Mouse (Mus musculus) kidney, embryonic 15.5 days (tissue): ENCODE measurements around the gene Plpp3. TPM values are rescaled to one million over a fixed set of nuclear protein-coding genes. Genes with fewer than 3 reads are reported as not detected.
A peak's percentile ranks its signal among the peaks of the same experiment; 100 is the strongest.

Source experiments
- ATAC-seq: fragments of 200-750 bp; cut with Nextera tagmentation; replicated peaks from 2 replicates; pipeline ENCODE4 v1.8.0; 2017; ENCODE audit warnings: moderate TSS enrichment; ENCODE audit not compliant: low FRiP score
- H3K27ac ChIP-seq: fragments of 300-500 bp; sonication (generic); 2 replicates; pipeline ENCODE4 v1.5.1; 2015; ENCODE audit warnings: mild to moderate bottlenecking, inconsistent platforms
- H3K27me3 ChIP-seq: fragments of 300-500 bp; sonication (generic); 2 replicates; pipeline ENCODE4 v1.6.1; 2015; ENCODE audit warnings: inconsistent platforms
- H3K36me3 ChIP-seq: fragments of 300-500 bp; sonication (generic); 2 replicates; pipeline ENCODE4 v1.6.1; 2015; ENCODE audit warnings: inconsistent platforms
- H3K4me1 ChIP-seq: fragments of 300-500 bp; sonication (generic); 2 replicates; pipeline ENCODE4 v1.6.1; 2015; ENCODE audit warnings: inconsistent platforms
- H3K4me2 ChIP-seq: fragments of 300-500 bp; sonication (generic); 2 replicates; pipeline ENCODE4 v1.6.1; 2015; ENCODE audit warnings: moderate library complexity, mild to moderate bottlenecking, inconsistent platforms
- H3K4me3 ChIP-seq: fragments of 300-500 bp; sonication (generic); replicated peaks from 2 replicates; pipeline ENCODE4 v1.5.1; 2015; ENCODE audit warnings: mild to moderate bottlenecking, inconsistent platforms
- H3K9ac ChIP-seq: fragments of 300-500 bp; sonication (generic); 2 replicates; pipeline ENCODE4 v1.6.1; 2015; ENCODE audit warnings: mild to moderate bottlenecking, inconsistent platforms
- H3K9me3 ChIP-seq: fragments of 300-500 bp; sonication (generic); replicated peaks from 2 replicates; pipeline ENCODE4 v1.6.1; 2016; ENCODE audit warnings: inconsistent platforms
- WGBS: fragments of 180-500 bp; shearing (Covaris S2); methylation state at CpG from one replicate; pipeline ENCODE4 v1.1.7; 2015; ENCODE audit warnings: mixed read lengths; 5-methylcytosine and 5-hydroxymethylcytosine counted together
- polyA plus RNA-seq: library from polyadenylated mRNA; unstranded; fragments of >200 nt; fragmentation: Nextera tagmentation; extraction: Ambion mirVana; gene quantifications from 2 replicates; pipeline ENCODE4 v1.2.1, GENCODE M21; 2015

The Plpp3 gene
- polyA plus RNA-seq, result 58.2 and 65.5 TPM in 2 replicates

DNA sequence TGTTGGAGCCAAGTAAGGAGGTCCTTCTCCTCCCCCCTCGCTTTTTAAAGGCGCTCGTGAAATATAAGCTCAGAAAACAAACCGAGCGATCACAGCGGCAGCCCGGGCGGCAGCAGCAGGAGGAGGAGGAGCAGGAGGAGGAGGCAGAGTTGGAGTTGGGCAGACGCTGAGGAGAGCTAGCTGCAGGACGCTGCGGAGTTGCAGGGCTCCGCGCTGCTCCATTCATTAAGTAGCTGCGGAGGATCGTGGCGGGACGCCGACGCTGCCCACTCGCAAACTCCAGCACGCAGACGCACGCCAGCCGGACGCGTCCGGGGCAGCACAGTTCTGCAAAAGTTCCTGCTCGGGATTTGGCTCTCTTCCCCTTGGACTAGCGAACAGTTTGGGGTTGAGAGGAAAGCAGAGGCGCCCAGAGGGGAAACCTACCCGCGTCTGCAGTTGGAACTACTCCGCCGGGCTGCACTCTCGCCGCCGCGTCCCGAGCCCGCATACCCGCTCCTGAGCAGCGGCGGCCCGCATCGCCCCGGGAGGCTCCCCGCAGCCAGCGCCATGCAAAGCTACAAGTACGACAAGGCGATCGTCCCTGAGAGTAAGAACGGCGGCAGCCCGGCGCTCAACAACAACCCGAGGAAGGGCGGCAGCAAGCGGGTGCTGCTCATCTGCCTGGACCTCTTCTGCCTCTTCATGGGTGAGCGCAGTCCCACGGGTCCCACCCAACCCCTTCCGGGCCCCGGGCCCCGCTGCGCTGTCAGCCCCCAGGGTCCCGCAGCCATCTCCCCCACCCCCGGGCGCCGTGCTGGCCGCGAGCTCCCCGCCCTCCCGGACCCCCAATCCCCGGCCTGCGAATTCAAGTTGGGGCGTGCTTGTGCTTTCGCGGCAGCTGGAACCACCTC, at the start of gene Plpp3:
TSS of gene Plpp3 (plus strand) at position 72 of the 893 bp plus-strand sequence.
- Histone ChIP-seq H3K4me1 (peaks cover 24% of the 10 kb centered on the region; the same call in 1 of the 2 replicates), H3K27me3 (no peaks in the 10 kb centered on the region), H3K27ac (peak within 1 kb of the TSS; percentile 98), H3K9ac (peak within 1 kb of the TSS; percentile 94), H3K9me3 (no peaks in the 10 kb centered on the region), H3K4me2 (peak within 1 kb of the TSS; percentile 75), H3K36me3 (peaks cover 8% of the 10 kb centered on the region), H3K4me3 (peak within 1 kb of the TSS; percentile 85)
- peak; percentile 87 for ATAC-seq
- under 1% methylated on average over 76 of the region's 77 CpGs for WGBS

GRCm38 (mm10) chr4:105107943-105108640, 49.1 kb upstream of the Plpp3 start:
- Histone ChIP-seq H3K9ac (no peak overlapping the region), H3K27ac (peak overlapping the region; percentile 37; the same call in 1 of the 2 replicates), H3K27me3 (peaks cover 22% of the 10 kb centered on the region), H3K36me3 (no peaks in the 10 kb centered on the region), H3K4me1 (peaks cover 15% of the 10 kb centered on the region), H3K9me3 (no peaks in the 10 kb centered on the region), H3K4me3 (peak overlapping the region; percentile 76), H3K4me2 (peak overlapping the region; percentile 98)
- ATAC-seq, result no peak
- 69% methylated on average over 12 of the region's 12 CpGs for WGBS

- no peaks in the 10 kb centered on the region for H3K9me3 ChIP-seq
- H3K4me1 ChIP-seq, result peaks cover 15% of the 10 kb centered on the region
- H3K4me3 ChIP-seq, result peak overlapping the region; percentile 76
- H3K9ac ChIP-seq, result peak overlapping the region; percentile 78
- 25% methylated on average over 5 of the region's 5 CpGs for WGBS
- ATAC-seq, result peak; percentile 26; the same call in 1 of the 2 replicates
- peak overlapping the region; percentile 98 for H3K4me2 ChIP-seq
- peaks cover 22% of the 10 kb centered on the region for H3K27me3 ChIP-seq
- peak overlapping the region; percentile 70 for H3K27ac ChIP-seq
- no peaks in the 10 kb centered on the region for H3K36me3 ChIP-seq
These were observed 48.4 kb upstream of the Plpp3 start for GRCm38 (mm10) chr4:105108641-105109198.

DNA sequence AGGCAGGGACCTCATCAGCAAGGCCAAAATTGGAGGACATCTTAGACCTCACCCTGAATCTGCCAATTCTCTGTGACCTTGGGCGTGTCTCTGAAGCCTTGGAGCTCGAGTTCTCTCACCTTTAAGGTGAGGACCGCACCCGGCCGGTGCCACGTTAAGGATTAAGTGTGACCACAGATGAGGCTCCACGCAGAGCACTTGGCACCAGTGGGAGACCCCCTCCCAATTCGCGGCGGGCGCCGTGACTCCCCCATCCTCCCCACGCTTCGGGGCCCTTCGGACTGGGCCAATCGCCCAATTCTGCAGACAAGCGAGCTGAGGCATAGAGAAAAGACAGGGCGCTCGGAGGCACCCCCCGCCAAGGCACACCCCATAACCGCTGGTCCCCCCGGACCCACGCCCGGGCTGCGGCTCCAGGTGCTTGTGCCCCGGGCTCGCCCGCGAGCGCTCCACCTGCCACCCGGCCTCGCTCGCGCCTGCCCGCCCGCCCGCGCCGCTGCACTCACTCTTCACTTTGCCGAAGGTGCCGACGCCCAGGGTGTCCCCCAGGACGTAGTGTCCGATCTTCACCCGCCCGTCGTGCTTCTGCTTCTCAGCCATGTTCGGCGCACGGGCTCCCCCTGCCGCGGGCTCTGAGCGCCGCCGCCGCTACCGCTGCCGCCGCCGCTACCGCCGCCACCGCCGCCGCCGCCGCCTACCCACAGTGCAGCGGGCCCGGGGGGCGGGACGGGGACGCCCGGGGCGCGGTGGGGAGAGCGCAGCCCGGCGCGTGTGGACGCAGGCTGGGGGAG, 47.8 kb upstream of the Plpp3 start, which contains the start of gene Prkaa2:
TSS of gene Prkaa2 (minus strand) at position 692 of the 791 bp plus-strand sequence.
- H3K9me3 ChIP-seq, result no peaks in the 10 kb centered on the region
- H3K4me2 ChIP-seq, result peak within 1 kb of the TSS; percentile 98
- WGBS, result under 1% methylated on average over 79 of the region's 80 CpGs
- no peaks in the 10 kb centered on the region for H3K36me3 ChIP-seq
- ATAC-seq, result peak; percentile 90
- H3K4me1 ChIP-seq, result peaks cover 15% of the 10 kb centered on the region
- H3K4me3 ChIP-seq, result peak within 1 kb of the TSS; percentile 76
- peaks cover 22% of the 10 kb centered on the region for H3K27me3 ChIP-seq
- H3K27ac ChIP-seq, result peak within 1 kb of the TSS; percentile 70
- peak within 1 kb of the TSS; percentile 78 for H3K9ac ChIP-seq

- H3K4me2 ChIP-seq, result peak overlapping the region; percentile 98
- ATAC-seq, result peak; percentile 61
- no peaks in the 10 kb centered on the region for H3K36me3 ChIP-seq
- WGBS, result 2% methylated on average over 24 of the region's 24 CpGs
- peak overlapping the region; percentile 78 for H3K9ac ChIP-seq
- H3K27me3 ChIP-seq, result peaks cover 22% of the 10 kb centered on the region
- H3K4me3 ChIP-seq, result peak overlapping the region; percentile 76
- peaks cover 15% of the 10 kb centered on the region for H3K4me1 ChIP-seq
- H3K9me3 ChIP-seq, result no peaks in the 10 kb centered on the region
- H3K27ac ChIP-seq, result peak overlapping the region; percentile 70
These were observed 47.0 kb upstream of the Plpp3 start for GRCm38 (mm10) chr4:105109990-105110683.

- ATAC-seq, result no peak
- Histone ChIP-seq H3K4me1 (peaks cover 15% of the 10 kb centered on the region), H3K27me3 (peaks cover 22% of the 10 kb centered on the region), H3K4me2 (peak overlapping the region; percentile 98), H3K9ac (no peak overlapping the region), H3K36me3 (no peaks in the 10 kb centered on the region), H3K9me3 (no peaks in the 10 kb centered on the region), H3K27ac (no peak overlapping the region), H3K4me3 (peak overlapping the region; percentile 76)
- WGBS, result 71% methylated on average over 4 of the region's 4 CpGs
These were observed 46.5 kb upstream of the Plpp3 start for GRCm38 (mm10) chr4:105110684-105111035.

DNA sequence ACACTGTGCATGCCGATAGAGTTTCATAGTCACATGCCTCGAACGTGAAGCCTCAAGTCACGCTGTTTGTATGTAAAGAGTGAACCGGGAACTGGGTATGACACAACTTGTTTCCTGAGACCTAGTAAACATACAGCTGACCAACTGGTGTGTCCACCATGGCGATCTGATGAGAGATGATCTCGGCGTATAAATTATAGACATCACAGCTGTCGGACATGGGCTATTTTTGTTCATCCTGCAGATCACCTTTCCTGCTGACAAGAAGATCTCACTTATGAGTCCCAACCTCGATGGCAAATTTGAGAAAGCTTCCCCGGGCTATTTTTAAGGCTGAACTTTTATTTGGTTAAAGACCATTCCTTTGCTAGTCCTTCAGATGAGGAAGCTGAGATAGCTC, 45.4 kb upstream of the Plpp3 start:
- Histone ChIP-seq H3K4me2 (no peak overlapping the region), H3K4me1 (peaks cover 15% of the 10 kb centered on the region), H3K27me3 (peaks cover 22% of the 10 kb centered on the region), H3K9me3 (no peaks in the 10 kb centered on the region), H3K4me3 (no peak overlapping the region), H3K36me3 (no peaks in the 10 kb centered on the region), H3K27ac (no peak overlapping the region), H3K9ac (no peak overlapping the region)
- ATAC-seq, result no peak
- 81% methylated on average over 11 of the region's 11 CpGs for WGBS

DNA sequence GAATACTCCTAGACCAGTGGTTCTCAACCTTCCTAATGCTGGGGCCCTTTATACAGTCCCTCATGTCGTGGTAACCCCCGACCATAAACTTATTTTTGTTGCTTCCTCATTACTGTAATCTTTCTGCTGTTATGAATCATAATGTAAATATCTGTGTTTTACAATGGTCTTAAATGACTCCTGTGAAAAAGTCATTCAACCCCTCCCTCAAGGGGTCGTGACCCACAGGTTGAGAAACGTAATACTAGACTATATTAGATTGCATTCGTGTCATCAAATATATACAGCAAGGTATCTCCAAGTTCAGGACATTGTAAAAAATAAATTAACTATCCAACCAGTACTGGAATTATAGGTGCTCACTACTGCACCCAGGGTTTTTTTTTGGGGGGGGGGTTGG, 44.1 kb upstream of the Plpp3 start:
- Histone ChIP-seq H3K4me2 (no peak overlapping the region), H3K9me3 (no peaks in the 10 kb centered on the region), H3K9ac (no peak overlapping the region), H3K27ac (no peak overlapping the region), H3K4me3 (no peak overlapping the region), H3K36me3 (no peaks in the 10 kb centered on the region), H3K4me1 (peaks cover 15% of the 10 kb centered on the region), H3K27me3 (peaks cover 15% of the 10 kb centered on the region)
- no peak for ATAC-seq
- 77% methylated on average over 5 of the region's 5 CpGs for WGBS

GRCm38 (mm10) chr4:105113468-105113867, 43.7 kb upstream of the Plpp3 start:
- 60% methylated on average over 3 of the region's 3 CpGs for WGBS
- Histone ChIP-seq H3K27me3 (peaks cover 11% of the 10 kb centered on the region), H3K4me3 (no peak overlapping the region), H3K9ac (no peak overlapping the region), H3K4me1 (peaks cover 15% of the 10 kb centered on the region), H3K4me2 (no peak overlapping the region), H3K27ac (no peak overlapping the region), H3K9me3 (no peaks in the 10 kb centered on the region), H3K36me3 (no peaks in the 10 kb centered on the region)
- ATAC-seq, result no peak

GRCm38 (mm10) chr4:105121081-105121480, 36.1 kb upstream of the Plpp3 start:
- no peak for ATAC-seq
- Histone ChIP-seq H3K4me1 (no peaks in the 10 kb centered on the region), H3K36me3 (no peaks in the 10 kb centered on the region), H3K27me3 (0 out of 2 replicates have a peak, but pooled peaks cover 3% of the 10 kb centered on the region), H3K4me2 (no peak overlapping the region), H3K27ac (no peak overlapping the region), H3K9me3 (no peaks in the 10 kb centered on the region), H3K4me3 (no peak overlapping the region), H3K9ac (no peak overlapping the region)
- 69% methylated on average over 6 of the region's 6 CpGs for WGBS

- no peak overlapping the region for H3K27ac ChIP-seq
- WGBS, result 52% methylated on average over 8 of the region's 8 CpGs
- H3K9ac ChIP-seq, result no peak overlapping the region
- no peaks in the 10 kb centered on the region for H3K36me3 ChIP-seq
- no peaks in the 10 kb centered on the region for H3K9me3 ChIP-seq
- no peaks in the 10 kb centered on the region for H3K4me1 ChIP-seq
- no peak overlapping the region for H3K4me2 ChIP-seq
- ATAC-seq, result no peak
- H3K4me3 ChIP-seq, result no peak overlapping the region
- H3K27me3 ChIP-seq, result 0 out of 2 replicates have a peak, but pooled peaks cover 3% of the 10 kb centered on the region
These were observed 34.7 kb upstream of the Plpp3 start for GRCm38 (mm10) chr4:105122429-105122828.
